Mouse (Mus musculus): ENCODE measurements around the gene Caml. TPM values are rescaled to one million over a fixed set of nuclear protein-coding genes. Genes with fewer than 3 reads are reported as not detected.
"Not testable (repeated sequence)": the region's sequence is repeated elsewhere in the genome, so short reads cannot be mapped to it uniquely, and the experiment has no call there.

Caml gene
- polyA plus RNA-seq, 1 experiment from 2014 or later = 51.6 TPM

- WGBS = under 1% methylated on average over 40 of the region's 40 CpGs
- H3K27ac ChIP-seq = peak overlapping the region; percentile 92
These were observed 12.4 kb downstream of the Caml start for GRCm38 (mm10) chr13:55635146-55635571.

GRCm38 (mm10) chr13:55636185-55636983 lies 13.6 kb downstream of the Caml start:
- H3K4me3 ChIP-seq = peak overlapping the region; percentile 100
- 92% methylated on average over 14 of the region's 14 CpGs for WGBS
- DNase-seq (ENCODE audit: extremely low spot score, low spot score) = no peak

More at GRCm38 (mm10) chr13:55635146-55635571, 12.4 kb downstream of the Caml start:
- H3K4me1 ChIP-seq = peaks cover 18% of the 10 kb centered on the region
- no peak for DNase-seq (ENCODE audit: extremely low spot score, low spot score)
- H3K9me3 ChIP-seq = no peaks in the 10 kb centered on the region
- H3K36me3 ChIP-seq (replicated peaks) = peaks cover 69% of the 10 kb centered on the region
- peak overlapping the region; percentile 100 for H3K4me3 ChIP-seq
- H3K27me3 ChIP-seq (ENCODE audit: poor library complexity, severe bottlenecking) = no peaks in the 10 kb centered on the region

GRCm38 (mm10) chr13:55640480-55640879 lies 17.7 kb downstream of the Caml start:
- not testable (repeated sequence) for H3K27ac ChIP-seq; H3K27me3 ChIP-seq (ENCODE audit: poor library complexity, severe bottlenecking); H3K4me3 ChIP-seq; H3K9me3 ChIP-seq
- WGBS = 65% methylated on average over 8 of the region's 8 CpGs
- Histone ChIP-seq H3K36me3 (replicated peaks) (peaks cover 83% of the 10 kb centered on the region), H3K4me1 (peaks cover 11% of the 10 kb centered on the region)
- DNase-seq (ENCODE audit: extremely low spot score, low spot score) = peak; percentile 73

More at GRCm38 (mm10) chr13:55636185-55636983, 13.6 kb downstream of the Caml start:
- Histone ChIP-seq H3K27me3 (ENCODE audit: poor library complexity, severe bottlenecking) (no peaks in the 10 kb centered on the region), H3K36me3 (replicated peaks) (peaks cover 69% of the 10 kb centered on the region), H3K4me1 (peaks cover 18% of the 10 kb centered on the region), H3K9me3 (no peaks in the 10 kb centered on the region), H3K27ac (no peak overlapping the region)

- Histone ChIP-seq H3K4me3 (no peak overlapping the region), H3K4me1 (no peaks in the 10 kb centered on the region), H3K27ac (no peak overlapping the region), H3K27me3 (ENCODE audit: poor library complexity, severe bottlenecking) (no peaks in the 10 kb centered on the region), H3K9me3 (no peaks in the 10 kb centered on the region), H3K36me3 (replicated peaks) (peaks cover 93% of the 10 kb centered on the region)
- 95% methylated on average over 2 of the region's 2 CpGs for WGBS
- DNase-seq (ENCODE audit: extremely low spot score, low spot score) = no peak
These were observed 21.7 kb downstream of the Caml start for GRCm38 (mm10) chr13:55644525-55644924.

- Histone ChIP-seq H3K4me1 (no peaks in the 10 kb centered on the region), H3K27me3 (ENCODE audit: poor library complexity, severe bottlenecking) (no peaks in the 10 kb centered on the region), H3K27ac (no peak overlapping the region), H3K36me3 (replicated peaks) (peaks cover 100% of the 10 kb centered on the region), H3K9me3 (no peaks in the 10 kb centered on the region), H3K4me3 (no peak overlapping the region)
- DNase-seq (ENCODE audit: extremely low spot score, low spot score) = no peak
- WGBS = 92% methylated on average over 12 of the region's 12 CpGs
These were observed 27.3 kb downstream of the Caml start for GRCm38 (mm10) chr13:55650098-55650497.

GRCm38 (mm10) chr13:55650980-55651379 lies 28.2 kb downstream of the Caml start:
- Histone ChIP-seq H3K9me3 (no peaks in the 10 kb centered on the region), H3K4me1 (no peaks in the 10 kb centered on the region), H3K36me3 (replicated peaks) (peaks cover 100% of the 10 kb centered on the region), H3K27ac (no peak overlapping the region), H3K27me3 (ENCODE audit: poor library complexity, severe bottlenecking) (no peaks in the 10 kb centered on the region), H3K4me3 (no peak overlapping the region)
- no peak for DNase-seq (ENCODE audit: extremely low spot score, low spot score)
- 97% methylated on average over 6 of the region's 6 CpGs for WGBS

GRCm38 (mm10) chr13:55668550-55668949 lies 45.7 kb downstream of the Caml start:
- 82% methylated on average over 6 of the region's 6 CpGs for WGBS
- no peak overlapping the region for H3K27ac ChIP-seq
- peak; percentile 25 for DNase-seq (ENCODE audit: extremely low spot score, low spot score)
- peaks cover 96% of the 10 kb centered on the region for H3K36me3 ChIP-seq (replicated peaks)
- H3K4me1 ChIP-seq = no peaks in the 10 kb centered on the region
- no peak overlapping the region for H3K4me3 ChIP-seq
- no peaks in the 10 kb centered on the region; the same call in 1 of the 2 replicates for H3K9me3 ChIP-seq
- no peaks in the 10 kb centered on the region for H3K27me3 ChIP-seq (ENCODE audit: poor library complexity, severe bottlenecking)

- WGBS = 95% methylated on average over 6 of the region's 6 CpGs
These were observed 49.9 kb downstream of the Caml start for GRCm38 (mm10) chr13:55672711-55673110.

GRCm38 (mm10) chr13:55677364-55677763 lies 54.6 kb downstream of the Caml start:
- Histone ChIP-seq H3K36me3 (replicated peaks) (peaks cover 98% of the 10 kb centered on the region), H3K4me1 (no peaks in the 10 kb centered on the region), H3K27ac (no peak overlapping the region), H3K9me3 (no peaks in the 10 kb centered on the region), H3K27me3 (ENCODE audit: poor library complexity, severe bottlenecking) (no peaks in the 10 kb centered on the region), H3K4me3 (no peak overlapping the region)
- 95% methylated on average over 8 of the region's 8 CpGs for WGBS
- no peak for DNase-seq (ENCODE audit: extremely low spot score, low spot score)

More at GRCm38 (mm10) chr13:55672711-55673110, 49.9 kb downstream of the Caml start:
- no peak overlapping the region for H3K27ac ChIP-seq
- no peaks in the 10 kb centered on the region for H3K4me1 ChIP-seq
- no peak overlapping the region for H3K4me3 ChIP-seq
- DNase-seq (ENCODE audit: extremely low spot score, low spot score) = no peak
- H3K9me3 ChIP-seq = no peaks in the 10 kb centered on the region; the same call in 1 of the 2 replicates
- peaks cover 96% of the 10 kb centered on the region for H3K36me3 ChIP-seq (replicated peaks)
- no peaks in the 10 kb centered on the region for H3K27me3 ChIP-seq (ENCODE audit: poor library complexity, severe bottlenecking)

Other genes with a start within 250 kb of the Caml start
- gene Slc34a1, start 224.8 kb upstream of the Caml start, polyA plus RNA-seq (2016; fragmentation: Nextera tagmentation; extraction: Ambion mirVana) = not detected in 2 replicates
- not detected in 2 replicates for gene Pfn3, start 207.8 kb upstream of the Caml start, polyA plus RNA-seq (2016; fragmentation: Nextera tagmentation; extraction: Ambion mirVana)
- not detected in 2 replicates for gene F12, start 196.2 kb upstream of the Caml start, polyA plus RNA-seq (2016; fragmentation: Nextera tagmentation; extraction: Ambion mirVana)
- gene Grk6, start 177.9 kb upstream of the Caml start, polyA plus RNA-seq (2016; fragmentation: Nextera tagmentation; extraction: Ambion mirVana) = 44.8 and 51.1 TPM in 2 replicates
- 0.75 and 0.88 TPM in 2 replicates for gene Prr7, start 158.7 kb upstream of the Caml start, polyA plus RNA-seq (2016; fragmentation: Nextera tagmentation; extraction: Ambion mirVana)
- 346 and 355 TPM in 2 replicates for gene Dbn1, start 134.9 kb upstream of the Caml start, polyA plus RNA-seq (2016; fragmentation: Nextera tagmentation; extraction: Ambion mirVana)
- gene Pdlim7, start 109.3 kb upstream of the Caml start, polyA plus RNA-seq (2016; fragmentation: Nextera tagmentation; extraction: Ambion mirVana) = 200 and 209 TPM in 2 replicates
- gene Dok3, start 93.7 kb upstream of the Caml start, polyA plus RNA-seq (2016; fragmentation: Nextera tagmentation; extraction: Ambion mirVana) = 3.3 and 4.2 TPM in 2 replicates
- gene Ddx41, start 86.3 kb upstream of the Caml start, polyA plus RNA-seq (2016; fragmentation: Nextera tagmentation; extraction: Ambion mirVana) = 96.5 and 98.2 TPM in 2 replicates
- gene Fam193b, start 51.9 kb upstream of the Caml start, polyA plus RNA-seq (2016; fragmentation: Nextera tagmentation; extraction: Ambion mirVana) = 55.6 and 57.8 TPM in 2 replicates
- 129 and 141 TPM in 2 replicates for gene Tmed9, start 49.3 kb upstream of the Caml start, polyA plus RNA-seq (2016; fragmentation: Nextera tagmentation; extraction: Ambion mirVana)
- gene B4galt7, start 23.1 kb upstream of the Caml start, polyA plus RNA-seq (2016; fragmentation: Nextera tagmentation; extraction: Ambion mirVana) = 26.6 and 28.9 TPM in 2 replicates
- 44.1 and 48.0 TPM in 2 replicates for gene Ddx46, start 12.0 kb downstream of the Caml start, polyA plus RNA-seq (2016; fragmentation: Nextera tagmentation; extraction: Ambion mirVana)
- gene B230219D22Rik, start 70.1 kb downstream of the Caml start, polyA plus RNA-seq (2016; fragmentation: Nextera tagmentation; extraction: Ambion mirVana) = 46.7 and 48.7 TPM in 2 replicates
- 67.1 and 69.5 TPM in 2 replicates for gene Txndc15, start 91.6 kb downstream of the Caml start, polyA plus RNA-seq (2016; fragmentation: Nextera tagmentation; extraction: Ambion mirVana)
- 33.9 and 36.4 TPM in 2 replicates for gene Pcbd2, start 104.4 kb downstream of the Caml start, polyA plus RNA-seq (2016; fragmentation: Nextera tagmentation; extraction: Ambion mirVana)
- gene Catsper3, start 161.6 kb downstream of the Caml start, polyA plus RNA-seq (2016; fragmentation: Nextera tagmentation; extraction: Ambion mirVana) = 0.11 TPM in 2 replicates
- 1.7 and 3.2 TPM in 2 replicates for gene Pitx1, start 213.2 kb downstream of the Caml start, polyA plus RNA-seq (2016; fragmentation: Nextera tagmentation; extraction: Ambion mirVana)